Mouse (Mus musculus) spleen, adult 2 months (tissue): ENCODE data around the gene Zfp820.
"Not testable (repeated sequence)": the region's sequence is repeated elsewhere in the genome, so short reads cannot be mapped to it uniquely, and the experiment has no call there.

Experiments
- CTCF ChIP-seq: fragments of 200-500 bp; IDR thresholded peaks from 2 replicates; pipeline ENCODE4 v1.5.1; 2011; ENCODE audit warnings: mild to moderate bottlenecking, inconsistent platforms; ENCODE audit not compliant: insufficient read depth, insufficient read length, insufficient replicate concordance; ENCODE audit errors: extremely low read depth
- POLR2A ChIP-seq: fragments of 200-500 bp; IDR thresholded peaks from 2 replicates; pipeline ENCODE4 v1.6.1; 2011; ENCODE audit warnings: low read depth, low read length, inconsistent platforms

- not testable (repeated sequence) for TF ChIP-seq POLR2A, CTCF
These were observed 680 bp upstream of the Zfp820 start for GRCm38 (mm10) chr17:21846322-21846582.
